Mouse (Mus musculus) spleen, adult 2 months (tissue): Measurements from ENCODE around the gene Sh3bgrl2.

Experiments
- CTCF ChIP-seq: fragments of 200-500 bp; IDR thresholded peaks from 2 replicates; pipeline ENCODE4 v1.5.1; 2011; ENCODE audit warnings: mild to moderate bottlenecking, inconsistent platforms; ENCODE audit not compliant: insufficient read depth, insufficient read length, insufficient replicate concordance; ENCODE audit errors: extremely low read depth
- POLR2A ChIP-seq: fragments of 200-500 bp; IDR thresholded peaks from 2 replicates; pipeline ENCODE4 v1.6.1; 2011; ENCODE audit warnings: low read depth, low read length, inconsistent platforms

- TF ChIP-seq POLR2A (no peak), CTCF (no peak)
Measured at GRCm38 (mm10) chr9:83573588-83573987, 25.5 kb downstream of the Sh3bgrl2 start.
